Mouse (Mus musculus) cortical plate, adult 2 months (tissue): ENCODE results near the gene Ints14.

Source experiments
- CTCF ChIP-seq: fragments of 200-500 bp; IDR thresholded peaks from 2 replicates; pipeline ENCODE4 v1.5.1; 2011; ENCODE audit warnings: mild to moderate bottlenecking, control low read depth, low read length; ENCODE audit not compliant: insufficient read depth; ENCODE audit errors: extremely low read depth
- POLR2A ChIP-seq: fragments of 200-500 bp; IDR thresholded peaks from 2 replicates; pipeline ENCODE4 v1.6.1; 2011; ENCODE audit warnings: mild to moderate bottlenecking, low read length, control low read depth; ENCODE audit not compliant: insufficient read depth; ENCODE audit errors: extremely low read depth

DNA sequence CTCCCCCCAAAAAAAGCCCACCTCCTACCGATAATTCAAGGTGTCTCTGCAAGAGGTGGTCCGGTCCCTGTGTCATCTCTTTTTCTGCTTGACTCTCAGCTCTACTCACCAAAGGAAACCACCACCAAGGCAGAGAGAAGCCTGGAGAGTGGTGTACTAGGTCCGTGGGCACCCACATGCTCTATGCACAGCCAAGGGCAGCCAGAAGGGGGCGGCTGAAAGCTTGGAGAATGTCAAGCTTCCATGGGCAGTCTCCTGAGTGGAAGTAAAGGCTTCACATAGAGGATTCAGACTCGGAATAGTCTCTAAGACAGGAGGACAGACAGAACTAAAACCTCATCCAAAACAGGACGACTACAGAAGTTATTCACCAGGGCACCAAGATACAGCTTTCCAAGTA is 50.6 kb downstream of the Ints14 start:
- TF ChIP-seq CTCF (peak; percentile 24; the same call in 1 of the 2 replicates), POLR2A (no peak)
